Mouse (Mus musculus) adrenal gland, adult 2 months (tissue): ENCODE data around the gene Krtap1-4. TPM values are rescaled to one million over a fixed set of nuclear protein-coding genes. Genes with fewer than 3 reads are reported as not detected.

Experiments used
- DNase-seq: peaks from one replicate; pipeline ENCODE4 v3.0.0; 2021
- polyA plus RNA-seq: library from polyadenylated mRNA; depleted of rRNA; stranded (reverse); fragments of >200 nt; gene quantifications from 2 replicates; pipeline ENCODE4 v1.2.3, GENCODE M21; 2012; rRNA removed
- total RNA-seq, 2 experiments: library from RNA; stranded (reverse); gene quantifications; 2 replicates each; pipeline ENCODE4 v1.2.3; 2021

Krtap1-4 gene
- total and polyA plus RNA-seq, 3 experiments: not detected

- no peak for DNase-seq
Measured at GRCm38 (mm10) chr11:99550765-99551164, 32.7 kb downstream of the Krtap1-4 start, which contains the start of gene Krtap3-3. Gene Krtap3-3 (minus strand): TSS chr11:99550865.

GRCm38 (mm10) chr11:99547892-99548291 is 35.6 kb downstream of the Krtap1-4 start:
- no peak for DNase-seq

- DNase-seq: peak; percentile 9
Measured at GRCm38 (mm10) chr11:99539721-99540120, 43.7 kb downstream of the Krtap1-4 start.

Other genes starting within 250 kb of the Krtap1-4 start
Only the 30 nearest of the 36 such genes appear.
- not detected for gene Krt28, start 208.8 kb downstream of the Krtap1-4 start, total RNA-seq
- gene Krt28, start 208.8 kb downstream of the Krtap1-4 start, polyA plus RNA-seq: not detected in 2 replicates
- 1 to 10 TPM; 5.5 to 5.8 TPM for gene Krt10, start 194.3 kb downstream of the Krtap1-4 start, total RNA-seq
- gene Krt10, start 194.3 kb downstream of the Krtap1-4 start, polyA plus RNA-seq: 0.43 and 0.56 TPM in 2 replicates
- gene Krt12, start 161.4 kb downstream of the Krtap1-4 start, total RNA-seq: not detected
- not detected in 2 replicates for gene Krt12, start 161.4 kb downstream of the Krtap1-4 start, polyA plus RNA-seq
- gene Krt20, start 145.5 kb downstream of the Krtap1-4 start, total RNA-seq: under 1 TPM; 0.14 to 0.20 TPM
- gene Krt20, start 145.5 kb downstream of the Krtap1-4 start, polyA plus RNA-seq: not detected in 2 replicates
- not detected for gene Krt23, start 90.5 kb downstream of the Krtap1-4 start, total RNA-seq
- 0.12 TPM in 1 of 2 replicates, not detected in the other for gene Krt23, start 90.5 kb downstream of the Krtap1-4 start, polyA plus RNA-seq
- not detected for gene Krt39, start 62.3 kb downstream of the Krtap1-4 start, total RNA-seq
- not detected in 2 replicates for gene Krt39, start 62.3 kb downstream of the Krtap1-4 start, polyA plus RNA-seq
- not detected for gene Krt40, start 40.5 kb downstream of the Krtap1-4 start, total RNA-seq
- gene Krt40, start 40.5 kb downstream of the Krtap1-4 start, polyA plus RNA-seq: not detected in 2 replicates
- not detected for gene Krtap3-3, start 32.8 kb downstream of the Krtap1-4 start, total RNA-seq
- gene Krtap3-3, start 32.8 kb downstream of the Krtap1-4 start, polyA plus RNA-seq: not detected in 2 replicates
- gene Krtap3-2, start 26.8 kb downstream of the Krtap1-4 start, total RNA-seq: not detected
- not detected in 2 replicates for gene Krtap3-2, start 26.8 kb downstream of the Krtap1-4 start, polyA plus RNA-seq
- not detected for gene Gm11939, start 24.2 kb downstream of the Krtap1-4 start, total RNA-seq
- gene Gm11939, start 24.2 kb downstream of the Krtap1-4 start, polyA plus RNA-seq: not detected in 2 replicates
- not detected for gene Krtap3-1, start 17.0 kb downstream of the Krtap1-4 start, total RNA-seq
- not detected in 2 replicates for gene Krtap3-1, start 17.0 kb downstream of the Krtap1-4 start, polyA plus RNA-seq
- gene Krtap1-5, start 2.6 kb downstream of the Krtap1-4 start, total RNA-seq: not detected
- not detected in 2 replicates for gene Krtap1-5, start 2.6 kb downstream of the Krtap1-4 start, polyA plus RNA-seq
- gene Krtap1-3, start 7.7 kb upstream of the Krtap1-4 start, total RNA-seq: not detected
- gene Krtap1-3, start 7.7 kb upstream of the Krtap1-4 start, polyA plus RNA-seq: not detected in 2 replicates
- not detected for gene Krtap9-3, start 14.5 kb upstream of the Krtap1-4 start, total RNA-seq
- not detected in 2 replicates for gene Krtap9-3, start 14.5 kb upstream of the Krtap1-4 start, polyA plus RNA-seq
- not detected for gene Gm11938, start 19.7 kb upstream of the Krtap1-4 start, total RNA-seq
- gene Gm11938, start 19.7 kb upstream of the Krtap1-4 start, polyA plus RNA-seq: not detected in 2 replicates
- not detected for gene Gm11937, start 26.5 kb upstream of the Krtap1-4 start, total RNA-seq
- not detected in 2 replicates for gene Gm11937, start 26.5 kb upstream of the Krtap1-4 start, polyA plus RNA-seq
- not detected for gene Krtap2-4, start 31.2 kb upstream of the Krtap1-4 start, total RNA-seq
- gene Krtap2-4, start 31.2 kb upstream of the Krtap1-4 start, polyA plus RNA-seq: not detected in 2 replicates
- not detected for gene Gm11562, start 36.8 kb upstream of the Krtap1-4 start, total RNA-seq
- gene Gm11562, start 36.8 kb upstream of the Krtap1-4 start, polyA plus RNA-seq: not detected in 2 replicates
- not detected for gene Krtap4-1, start 44.6 kb upstream of the Krtap1-4 start, total RNA-seq
- gene Krtap4-1, start 44.6 kb upstream of the Krtap1-4 start, polyA plus RNA-seq: not detected in 2 replicates
- not detected for gene Krtap4-2, start 51.4 kb upstream of the Krtap1-4 start, total RNA-seq
- gene Krtap4-2, start 51.4 kb upstream of the Krtap1-4 start, polyA plus RNA-seq: not detected in 2 replicates
- gene Krtap4-7, start 60.4 kb upstream of the Krtap1-4 start, total RNA-seq: not detected
- gene Krtap4-7, start 60.4 kb upstream of the Krtap1-4 start, polyA plus RNA-seq: not detected in 2 replicates
- gene Gm11555, start 66.6 kb upstream of the Krtap1-4 start, total RNA-seq: not detected
- not detected in 2 replicates for gene Gm11555, start 66.6 kb upstream of the Krtap1-4 start, polyA plus RNA-seq
- gene Gm11563, start 75.3 kb upstream of the Krtap1-4 start, total RNA-seq: not detected
- gene Gm11563, start 75.3 kb upstream of the Krtap1-4 start, polyA plus RNA-seq: not detected in 2 replicates
- gene Krtap4-6, start 82.3 kb upstream of the Krtap1-4 start, total RNA-seq: not detected
- gene Krtap4-6, start 82.3 kb upstream of the Krtap1-4 start, polyA plus RNA-seq: not detected in 2 replicates
- not detected for gene Gm14190, start 107.1 kb upstream of the Krtap1-4 start, total RNA-seq
- gene Gm14190, start 107.1 kb upstream of the Krtap1-4 start, polyA plus RNA-seq: not detected in 2 replicates
- gene Gm14180, start 150.6 kb upstream of the Krtap1-4 start, total RNA-seq: not detected
- gene Gm14180, start 150.6 kb upstream of the Krtap1-4 start, polyA plus RNA-seq: not detected in 2 replicates
- not detected for gene Gm11595, start 189.3 kb upstream of the Krtap1-4 start, total RNA-seq
- gene Gm11595, start 189.3 kb upstream of the Krtap1-4 start, polyA plus RNA-seq: not detected in 2 replicates
- gene Krtap4-8, start 197.1 kb upstream of the Krtap1-4 start, total RNA-seq: not detected
- gene Krtap4-8, start 197.1 kb upstream of the Krtap1-4 start, polyA plus RNA-seq: not detected in 2 replicates
- gene Krtap4-9, start 201.5 kb upstream of the Krtap1-4 start, total RNA-seq: not detected
- not detected in 2 replicates for gene Krtap4-9, start 201.5 kb upstream of the Krtap1-4 start, polyA plus RNA-seq
- gene Gm11596, start 209.8 kb upstream of the Krtap1-4 start, total RNA-seq: not detected
- gene Gm11596, start 209.8 kb upstream of the Krtap1-4 start, polyA plus RNA-seq: not detected in 2 replicates